Mouse (Mus musculus) embryonic facial prominence, embryonic 14.5 days (tissue): ENCODE measurements around the gene Vat1l. TPM values are rescaled to one million over a fixed set of nuclear protein-coding genes. Genes with fewer than 3 reads are reported as not detected.

Source experiments
- ATAC-seq: fragments of 200-750 bp; cut with Nextera tagmentation; 2 replicates; pipeline ENCODE4 v1.8.0; 2017; ENCODE audit warnings: low read depth, moderate number of reproducible peaks, moderate TSS enrichment
- DNase-seq: peaks from one replicate; pipeline ENCODE4 v3.0.0-alpha.2; 2015; ENCODE audit warnings: low spot score
- H3K27ac ChIP-seq: fragments of 300-500 bp; sonication (generic); replicated peaks from 2 replicates; pipeline ENCODE4 v1.5.1; 2014; ENCODE audit warnings: low read depth, mild to moderate bottlenecking, low read length, moderate library complexity
- H3K27me3 ChIP-seq: fragments of 300-500 bp; sonication (generic); replicated peaks from 2 replicates; pipeline ENCODE4 v1.6.1; 2014; ENCODE audit warnings: low read length; ENCODE audit not compliant: control insufficient read depth, insufficient read depth
- H3K36me3 ChIP-seq: fragments of 300-500 bp; sonication (generic); 2 replicates; pipeline ENCODE4 v1.6.1; 2014; ENCODE audit warnings: low read length, mixed read lengths; ENCODE audit not compliant: control insufficient read depth, insufficient read depth
- H3K4me1 ChIP-seq: fragments of 300-500 bp; sonication (generic); 2 replicates; pipeline ENCODE4 v1.6.1; 2014; ENCODE audit warnings: antibody characterized with exemption, low read length; ENCODE audit not compliant: control insufficient read depth, insufficient read depth
- H3K4me2 ChIP-seq: fragments of 300-500 bp; sonication (generic); 2 replicates; pipeline ENCODE4 v1.6.1; 2014; ENCODE audit warnings: low read depth, mild to moderate bottlenecking, low read length, moderate library complexity, mixed read lengths
- H3K4me3 ChIP-seq: fragments of 300-500 bp; sonication (generic); 2 replicates; pipeline ENCODE4 v1.5.1; 2014; ENCODE audit warnings: low read depth, mild to moderate bottlenecking, low read length
- H3K9ac ChIP-seq: fragments of 300-500 bp; sonication (generic); 2 replicates; pipeline ENCODE4 v1.6.1; 2014; ENCODE audit warnings: low read depth, mild to moderate bottlenecking, low read length, moderate library complexity, mixed read lengths
- H3K9me3 ChIP-seq: fragments of 300-500 bp; sonication (generic); 2 replicates; pipeline ENCODE4 v1.6.1; 2016; ENCODE audit warnings: low read length; ENCODE audit not compliant: control insufficient read depth
- WGBS: fragments of 180-500 bp; shearing (Covaris S2); extraction: QIAGEN DNeasy Blood & Tissue Kit; methylation state at CpG from one replicate; pipeline ENCODE4 v1.1.7; 2014; 5-methylcytosine and 5-hydroxymethylcytosine counted together
- polyA plus RNA-seq: library from polyadenylated mRNA; unstranded; fragments of >200 nt; fragmentation: Nextera tagmentation; extraction: Ambion mirVana; gene quantifications from 2 replicates; pipeline ENCODE4 v1.2.1, GENCODE M21; 2014

Gene Vat1l
- polyA plus RNA-seq, 1 experiment from 2014 or later, result 5.0 TPM

DNA sequence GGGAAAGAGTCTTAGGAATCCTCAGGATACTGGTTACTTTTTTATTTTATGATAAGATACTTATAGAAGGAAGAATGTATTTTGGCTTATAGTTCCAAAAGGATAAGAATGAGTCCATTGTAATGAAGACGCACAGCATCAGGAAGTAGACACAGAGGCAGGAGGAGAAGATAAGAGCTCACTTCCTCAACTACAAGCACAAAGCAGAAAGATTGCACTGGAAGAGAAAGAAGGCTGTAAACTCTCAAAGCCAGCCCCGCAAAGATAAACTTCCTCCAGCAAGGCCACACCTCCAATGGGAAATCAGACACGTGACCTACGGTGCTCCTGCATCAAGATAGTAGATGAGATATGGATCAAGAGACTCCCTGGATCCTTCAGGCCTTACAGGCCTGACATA, 182.1 kb downstream of the Vat1l start:
- H3K9ac ChIP-seq, result no peak overlapping the region
- no peak for ATAC-seq
- no peaks in the 10 kb centered on the region for H3K36me3 ChIP-seq
- H3K27me3 ChIP-seq, result no peaks in the 10 kb centered on the region
- WGBS, result 72% methylated on average over 4 of the region's 4 CpGs
- no peak overlapping the region for H3K27ac ChIP-seq
- no peaks in the 10 kb centered on the region for H3K4me1 ChIP-seq
- no peak overlapping the region for H3K4me2 ChIP-seq
- no peak for DNase-seq
- H3K4me3 ChIP-seq, result no peak overlapping the region
- H3K9me3 ChIP-seq, result no peaks in the 10 kb centered on the region

GRCm38 (mm10) chr8:114390465-114391254, 185.2 kb downstream of the Vat1l start:
- ATAC-seq, result no peak

DNA sequence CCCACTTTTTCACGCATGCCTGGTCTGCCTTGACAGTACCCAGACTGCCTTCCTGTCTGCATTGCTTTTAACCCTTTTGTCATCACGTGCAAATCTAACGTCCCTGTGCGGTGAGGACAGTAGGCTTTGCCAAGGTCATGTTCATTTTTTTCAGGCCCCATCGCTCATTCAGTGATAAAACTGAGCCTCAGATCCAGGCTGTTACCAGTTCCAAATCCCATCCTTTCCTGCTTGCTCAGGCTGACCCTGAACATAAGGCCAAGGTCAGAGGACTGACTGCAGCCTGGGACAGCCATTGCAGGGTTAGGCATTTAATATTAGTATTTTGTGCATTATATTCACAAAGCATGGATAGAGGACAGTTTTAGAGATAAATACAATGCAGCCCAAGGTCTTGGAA, 192.9 kb downstream of the Vat1l start:
- no peaks in the 10 kb centered on the region for H3K9me3 ChIP-seq
- ATAC-seq, result no peak
- 88% methylated on average over 5 of the region's 5 CpGs for WGBS

More at GRCm38 (mm10) chr8:114390465-114391254, 185.2 kb downstream of the Vat1l start:
- 86% methylated on average over 11 of the region's 13 CpGs for WGBS
- no peaks in the 10 kb centered on the region for H3K27me3 ChIP-seq
- H3K4me1 ChIP-seq, result no peaks in the 10 kb centered on the region
- no peak overlapping the region for H3K4me2 ChIP-seq
- H3K36me3 ChIP-seq, result no peaks in the 10 kb centered on the region
- no peak overlapping the region for H3K9ac ChIP-seq
- no peaks in the 10 kb centered on the region for H3K9me3 ChIP-seq
- H3K27ac ChIP-seq, result no peak overlapping the region
- no peak overlapping the region for H3K4me3 ChIP-seq
- peak; percentile 28 for DNase-seq

DNA sequence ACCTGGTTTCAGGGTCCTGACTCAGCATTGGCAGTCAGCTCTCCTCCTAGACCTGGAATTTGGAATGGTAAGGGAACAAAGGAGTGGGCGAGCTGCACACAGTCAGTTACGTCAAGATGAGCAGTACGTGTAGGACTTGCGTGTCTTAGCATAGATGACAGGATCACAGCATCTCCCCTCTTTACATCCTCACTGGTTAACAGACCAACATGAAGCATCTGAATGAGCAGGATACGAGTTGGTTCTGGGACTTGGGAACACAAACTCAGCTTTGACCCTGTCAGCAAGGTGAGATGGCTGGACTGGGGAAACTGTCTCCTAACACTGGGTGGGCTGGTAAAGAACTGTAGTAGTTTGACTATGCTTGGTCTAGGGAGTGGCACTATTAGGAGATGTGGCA, 193.9 kb downstream of the Vat1l start:
- H3K9me3 ChIP-seq, result no peaks in the 10 kb centered on the region
- H3K4me3 ChIP-seq, result no peak overlapping the region
- H3K4me2 ChIP-seq, result no peak overlapping the region
- WGBS, result 91% methylated on average over 5 of the region's 5 CpGs
- DNase-seq (no peak), ATAC-seq (no peak)
- H3K9ac ChIP-seq, result no peak overlapping the region
- H3K27me3 ChIP-seq, result no peaks in the 10 kb centered on the region
- no peaks in the 10 kb centered on the region for H3K36me3 ChIP-seq
- no peak overlapping the region for H3K27ac ChIP-seq
- no peaks in the 10 kb centered on the region for H3K4me1 ChIP-seq

More for the DNA sequence above, 192.9 kb downstream of the Vat1l start:
- H3K4me2 ChIP-seq, result no peak overlapping the region
- no peaks in the 10 kb centered on the region for H3K27me3 ChIP-seq
- no peak for DNase-seq
- no peaks in the 10 kb centered on the region for H3K36me3 ChIP-seq
- H3K9ac ChIP-seq, result no peak overlapping the region
- H3K27ac ChIP-seq, result no peak overlapping the region
- no peak overlapping the region for H3K4me3 ChIP-seq
- H3K4me1 ChIP-seq, result no peaks in the 10 kb centered on the region

DNA sequence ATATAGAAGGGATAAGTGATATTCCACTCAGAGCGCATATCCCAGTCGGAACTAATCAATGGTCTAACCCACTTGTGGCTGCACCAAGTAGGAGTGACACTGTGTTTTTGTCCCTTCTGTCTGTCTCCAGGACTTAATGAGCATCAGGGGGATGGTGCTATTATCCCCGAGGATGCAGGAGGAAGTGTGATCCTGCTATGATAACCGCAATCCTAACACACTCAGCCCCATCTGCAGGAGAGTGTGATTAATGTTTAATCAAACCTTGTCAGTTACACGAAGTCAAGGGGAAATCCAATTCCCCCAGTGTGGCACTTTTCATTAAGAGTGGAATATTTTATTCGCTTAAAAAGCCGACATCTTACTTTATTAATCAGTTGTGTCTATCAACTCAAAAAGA, 196.3 kb downstream of the Vat1l start:
- no peaks in the 10 kb centered on the region for H3K9me3 ChIP-seq
- no peak overlapping the region for H3K4me3 ChIP-seq
- no peaks in the 10 kb centered on the region for H3K36me3 ChIP-seq
- H3K27me3 ChIP-seq, result no peaks in the 10 kb centered on the region
- ATAC-seq (peak; percentile 50; the same call in 1 of the 2 replicates), DNase-seq (peak; percentile 6)
- no peaks in the 10 kb centered on the region for H3K4me1 ChIP-seq
- no peak overlapping the region for H3K27ac ChIP-seq
- no peak overlapping the region for H3K9ac ChIP-seq
- H3K4me2 ChIP-seq, result no peak overlapping the region
- 66% methylated on average over 7 of the region's 7 CpGs for WGBS

DNA sequence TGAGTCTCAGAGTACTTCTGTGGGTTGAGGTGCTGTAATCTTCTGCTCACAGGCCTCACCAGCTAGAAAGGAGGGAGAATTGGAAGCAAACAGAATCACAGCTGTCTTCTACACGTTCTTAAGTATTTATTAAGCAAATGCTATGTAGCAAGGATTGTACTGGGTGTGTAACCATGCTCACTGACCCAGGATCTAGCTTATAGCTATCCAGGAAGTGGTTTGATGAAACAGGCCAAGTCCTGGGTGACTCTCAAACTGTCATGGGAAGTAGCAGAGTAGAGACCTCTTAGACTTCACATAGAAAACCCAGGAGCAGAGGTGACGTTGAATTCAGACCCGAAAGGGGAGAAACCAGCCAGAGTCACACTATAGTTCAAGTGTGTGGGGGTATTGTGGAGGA, 206.0 kb downstream of the Vat1l start:
- DNase-seq (no peak), ATAC-seq (no peak)
- Histone ChIP-seq H3K4me3 (no peak overlapping the region), H3K36me3 (no peaks in the 10 kb centered on the region), H3K4me2 (no peak overlapping the region), H3K9ac (no peak overlapping the region), H3K9me3 (no peaks in the 10 kb centered on the region), H3K27ac (no peak overlapping the region), H3K27me3 (no peaks in the 10 kb centered on the region), H3K4me1 (no peaks in the 10 kb centered on the region)
- 71% methylated on average over 3 of the region's 3 CpGs for WGBS

DNA sequence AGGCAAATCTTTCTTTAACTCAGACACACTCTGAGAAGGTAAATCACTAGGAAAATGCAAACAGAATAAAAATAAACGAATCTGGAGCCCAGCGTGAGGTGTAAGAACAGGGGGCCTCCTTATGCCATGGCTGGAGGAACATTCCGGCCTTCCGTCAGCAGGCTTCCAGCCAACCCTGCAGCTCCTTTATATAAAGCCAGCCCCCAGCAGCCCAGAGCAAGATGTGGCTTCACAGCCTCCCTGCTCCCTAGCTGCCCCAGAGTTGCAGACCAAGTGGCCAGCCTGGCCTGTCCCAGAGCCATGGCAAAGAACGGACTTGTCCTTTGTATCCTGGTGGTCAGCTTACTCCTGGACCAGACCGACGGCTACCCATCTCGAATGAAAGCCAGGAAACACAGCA, 212.4 kb downstream of the Vat1l start, which contains the start of gene Clec3a:
Clec3a (plus strand) TSS at position 301 of the 400 bp plus-strand sequence.
- H3K4me1 ChIP-seq, result no peaks in the 10 kb centered on the region
- no peaks in the 10 kb centered on the region for H3K27me3 ChIP-seq
- no peaks in the 10 kb centered on the region for H3K36me3 ChIP-seq
- H3K9ac ChIP-seq, result no peak within 1 kb of the TSS
- DNase-seq (no peak), ATAC-seq (no peak)
- no peaks in the 10 kb centered on the region for H3K9me3 ChIP-seq
- WGBS, result 74% methylated on average over 8 of the region's 8 CpGs
- H3K4me3 ChIP-seq, result no peak within 1 kb of the TSS
- H3K4me2 ChIP-seq, result no peak within 1 kb of the TSS
- H3K27ac ChIP-seq, result no peak within 1 kb of the TSS

GRCm38 (mm10) chr8:114418486-114418885, 213.1 kb downstream of the Vat1l start:
- 76% methylated on average over 5 of the region's 5 CpGs for WGBS
- Histone ChIP-seq H3K27ac (no peak overlapping the region), H3K27me3 (no peaks in the 10 kb centered on the region), H3K4me2 (no peak overlapping the region), H3K9ac (no peak overlapping the region), H3K4me1 (no peaks in the 10 kb centered on the region), H3K9me3 (no peaks in the 10 kb centered on the region), H3K4me3 (no peak overlapping the region), H3K36me3 (no peaks in the 10 kb centered on the region)
- no peak for DNase-seq
- ATAC-seq, result no peak

DNA sequence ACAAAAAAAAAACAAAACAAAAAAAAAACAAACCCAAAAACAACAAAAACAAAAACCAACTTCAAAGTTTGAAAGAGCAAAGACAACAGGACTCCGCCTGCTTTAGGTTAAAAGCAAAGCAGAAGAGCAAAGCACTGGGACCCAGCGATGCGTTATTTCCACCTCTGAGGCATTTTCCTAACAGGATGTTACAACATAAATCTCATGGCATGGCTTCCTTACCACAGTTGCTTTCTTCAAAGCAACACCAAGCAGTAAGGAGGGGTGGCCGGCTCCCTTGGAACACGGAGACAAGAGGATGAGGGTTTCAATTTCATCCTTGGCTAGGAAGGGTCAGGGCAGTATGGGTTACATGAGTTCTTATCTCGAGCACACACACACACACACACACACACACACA, 213.5 kb downstream of the Vat1l start:
- no peak overlapping the region for H3K9ac ChIP-seq
- H3K4me1 ChIP-seq, result no peaks in the 10 kb centered on the region
- no peaks in the 10 kb centered on the region for H3K36me3 ChIP-seq
- H3K4me2 ChIP-seq, result no peak overlapping the region
- H3K9me3 ChIP-seq, result no peaks in the 10 kb centered on the region
- H3K4me3 ChIP-seq, result no peak overlapping the region
- no peaks in the 10 kb centered on the region for H3K27me3 ChIP-seq
- no peak for DNase-seq
- no peak overlapping the region for H3K27ac ChIP-seq
- 71% methylated on average over 6 of the region's 6 CpGs for WGBS
- ATAC-seq, result no peak
